Comparison of ENCODE assay signal across 8 mouse cellular contexts in the genomic region with DNA sequence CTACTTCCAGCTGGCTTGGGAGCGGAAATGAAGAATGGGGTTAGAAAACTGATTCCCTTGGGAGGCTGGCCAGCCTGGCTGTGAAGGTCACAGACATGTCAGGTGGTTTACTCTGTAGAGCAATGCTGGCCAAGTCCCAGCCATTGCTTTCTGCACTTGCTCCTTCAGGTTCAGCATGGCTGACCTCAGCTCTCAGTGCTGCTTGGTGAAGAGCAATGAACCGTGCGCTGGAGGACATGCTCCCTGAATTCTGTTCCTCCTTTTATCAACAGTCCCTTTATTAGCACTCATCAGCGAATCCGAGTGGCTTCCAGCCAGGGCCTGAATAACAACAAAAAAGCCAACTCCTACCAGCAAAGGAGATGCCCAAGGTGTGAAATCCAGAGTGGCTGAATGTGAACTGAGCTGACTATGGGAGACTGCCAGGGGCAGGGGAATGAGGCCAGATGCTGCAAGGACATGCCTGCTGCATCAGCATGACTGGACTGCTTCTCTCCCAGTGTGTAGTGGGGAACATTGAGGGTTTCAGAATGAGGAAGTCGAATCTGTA.
DNase-seq lines count a peak whose midpoint lies in the region.

No protein-coding gene starts in this region.

- peak; percentile 54 for DNase-seq in retina, postnatal 1 day
- no peak for DNase-seq in retina, embryonic 14.5 days (ENCODE audit: low spot score)
- peak; percentile 11 for DNase-seq in cerebellum, adult 8-10 months
- DNase-seq in heart, adult 9 months (ENCODE audit: low spot score in 2 of 2): peak; percentile 57 to 64
- peak; percentile 73 for DNase-seq in kidney, postnatal 10 days
- peak; percentile 26 for DNase-seq in lung, postnatal 25 days (ENCODE audit: low spot score)
- peak; percentile 23 for DNase-seq in right cerebral cortex, postnatal 14 days
- no peak for DNase-seq in urinary bladder, postnatal 25 days (ENCODE audit: low spot score)

Comparison
In these comparisons a context has a peak if more than half of its experiments do, and no peak if none do; other contexts are left out.
1. DNase-seq: peak in retina, postnatal 1 day (single experiment), cerebellum, adult 8-10 months (single experiment), heart, adult 9 months (2 of 2), kidney, postnatal 10 days (single experiment), lung, postnatal 25 days (single experiment) and right cerebral cortex, postnatal 14 days (single experiment); none in retina, embryonic 14.5 days (single experiment) and urinary bladder, postnatal 25 days (single experiment).